Mouse (Mus musculus): ENCODE data around the gene Gm815.

- TF ChIP-seq POLR2A (IDR thresholded peaks at IDR 0.05; ENCODE audit: borderline replicate concordance, insufficient read depth, low read length) (no peak), CTCF (IDR thresholded peaks at IDR 0.05; ENCODE audit: borderline replicate concordance, insufficient read depth, low read depth, low read length) (no peak)
These were observed 3.7 kb upstream of the Gm815 start for GRCm38 (mm10) chr19:26881866-26882427.

All from cerebellum, adult 2 months (tissue).